ENCODE assay signal across 16 mouse cellular contexts in the genomic region with DNA sequence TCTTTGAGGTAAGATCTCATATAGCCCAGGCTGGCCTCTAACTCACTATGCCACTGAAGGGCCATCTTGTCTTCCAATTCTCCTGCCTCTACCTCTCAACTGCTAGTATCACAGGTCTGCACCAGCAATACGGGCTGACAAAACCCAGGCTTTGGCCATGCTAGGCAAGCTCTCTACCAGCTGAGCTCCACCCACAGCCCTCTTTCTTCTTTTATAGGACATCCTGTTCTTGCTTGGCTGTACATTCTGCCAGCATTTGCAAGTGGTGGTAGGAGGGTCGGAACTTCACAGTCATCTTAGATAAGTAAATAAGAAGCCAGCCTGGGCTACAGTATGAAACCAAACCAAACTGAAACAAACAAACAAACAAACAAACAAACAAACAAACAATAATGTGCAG. TPM values are rescaled to one million over a fixed set of nuclear protein-coding genes. Genes with fewer than 3 reads are reported as not detected.
DNase-seq lines count a peak whose midpoint lies in the region; TF ChIP-seq lines count a peak whose summit lies in the region.
"Had no signal": no experiment of that assay in that cellular context is flagged by ENCODE, and none has a peak within 500 bp of the region (broad histone marks: within the 10 kb centered on the region; RNA-seq: fewer than 3 reads in every experiment).

No protein-coding gene starts in this region.

- TF ChIP-seq CTCF in thymus, adult 2 months (IDR thresholded peaks at IDR 0.05; ENCODE audit: borderline replicate concordance, control insufficient read depth, extremely low read depth, insufficient read depth, low read length, poor library complexity) = no peak
- TF ChIP-seq CTCF in MEL (IDR thresholded peaks at IDR 0.05 in 2 of 3, conservative IDR thresholded peaks at IDR 0.05 in 1 of 3; ENCODE audit: control insufficient read depth in 1 of 3, insufficient read depth in 1 of 3, low read depth in 2 of 3, low read length in 3 of 3, poor library complexity in 1 of 3, severe bottlenecking in 1 of 3) = no peak

- no peak overlapping the region for H3K4me3 ChIP-seq in thymus, adult 2 months (ENCODE audit: control insufficient read depth, insufficient read depth, low read length)
- H3K4me3 ChIP-seq in MEL (ENCODE audit: control insufficient read depth in 1 of 2, insufficient read depth in 1 of 2, low read depth in 2 of 2, low read length in 2 of 2) = no peak overlapping the region
- H3K4me3 ChIP-seq: embryonic facial prominence, embryonic 12.5 days; heart, embryonic 13.5 days; hindbrain, embryonic 15.5 days had no signal

- no peaks in the 10 kb centered on the region for H3K27me3 ChIP-seq in thymus, adult 2 months (ENCODE audit: control insufficient read depth, insufficient read depth, low read length)
- no peaks in the 10 kb centered on the region; a peak in 1 of 4 replicates for H3K27me3 ChIP-seq in MEL (ENCODE audit: control insufficient read depth in 1 of 2, insufficient read depth in 2 of 2, low read length in 2 of 2)
- H3K27me3 ChIP-seq: embryonic facial prominence, embryonic 12.5 days; heart, embryonic 13.5 days; hindbrain, embryonic 15.5 days had no signal

- no peaks in the 10 kb centered on the region for H3K79me2 ChIP-seq in MEL (ENCODE audit: control insufficient read depth, insufficient read depth, low read length, poor library complexity)

- no peaks in the 10 kb centered on the region for H3K36me3 ChIP-seq in thymus, adult 2 months (ENCODE audit: control insufficient read depth, insufficient read depth, low read length)
- peaks cover 0 to 3% of the 10 kb centered on the region in 2 experiments; a peak in 1 of 4 replicates for H3K36me3 ChIP-seq in MEL (ENCODE audit: control insufficient read depth in 1 of 2, insufficient read depth in 2 of 2, low read length in 2 of 2)
- H3K36me3 ChIP-seq: embryonic facial prominence, embryonic 12.5 days; heart, embryonic 13.5 days; hindbrain, embryonic 15.5 days had no signal

- peaks cover 16% of the 10 kb centered on the region for H3K4me1 ChIP-seq in thymus, adult 2 months (replicated peaks; ENCODE audit: control insufficient read depth, insufficient read depth, low read length)
- H3K4me1 ChIP-seq in MEL (ENCODE audit: control insufficient read depth in 1 of 2, insufficient read depth in 2 of 2, low read length in 2 of 2) = peaks cover 3 to 14% of the 10 kb centered on the region in 2 experiments
- H3K4me1 ChIP-seq: embryonic facial prominence, embryonic 12.5 days had no signal

- TF ChIP-seq EP300 in MEL (IDR thresholded peaks at IDR 0.05; ENCODE audit: low read depth in 1 of 2, low read length in 2 of 2) = no peak

- no peak for TF ChIP-seq RAD21 in MEL (IDR thresholded peaks at IDR 0.05; ENCODE audit: low read depth, low read length)

- DNase-seq in thymus, adult 2 months = peak; percentile 21
- no peak for DNase-seq in thymus, adult 18-20 months
- DNase-seq in MEL (ENCODE audit: low read depth, low spot score) = peak; percentile 34
- DNase-seq in thymus, postnatal 0 days (ENCODE audit: low spot score) = peak; percentile 47
- DNase-seq in right cerebral cortex, postnatal 36 days (ENCODE audit: low spot score in 2 of 2) = no peak
- DNase-seq in left cerebral cortex, postnatal 25 days (ENCODE audit: low spot score in 2 of 2) = no peak
- no peak for DNase-seq in kidney, postnatal 4 days
- DNase-seq: adrenal gland, adult 8-10 months; adrenal gland, postnatal 36 days; cerebellum, adult 2 months; cerebellum, postnatal 14 days; gastrocnemius, postnatal 25 days; heart, postnatal 36 days had no signal

- H3K9ac ChIP-seq in MEL (ENCODE audit: control insufficient read depth, low read depth, low read length, poor library complexity, severe bottlenecking) = no peak overlapping the region
- H3K9ac ChIP-seq: embryonic facial prominence, embryonic 12.5 days; heart, embryonic 13.5 days; hindbrain, embryonic 15.5 days had no signal

- intact Hi-C loops in left cerebral cortex, postnatal 25 days (cut with DNase I) = no loop called here

- WGBS in thymus, adult 2 months = 22% methylated on average over 2 of the region's 2 CpGs

- no peak overlapping the region for H3K27ac ChIP-seq in thymus, adult 2 months (ENCODE audit: control insufficient read depth, insufficient read depth, low read length)
- no peak overlapping the region for H3K27ac ChIP-seq in MEL (ENCODE audit: control insufficient read depth, low read depth, low read length)
- H3K27ac ChIP-seq: embryonic facial prominence, embryonic 12.5 days; heart, embryonic 13.5 days; hindbrain, embryonic 15.5 days had no signal

- no peaks in the 10 kb centered on the region for H3K9me3 ChIP-seq in MEL (replicated peaks; ENCODE audit: insufficient read depth, low read length)
- H3K9me3 ChIP-seq: embryonic facial prominence, embryonic 12.5 days; heart, embryonic 13.5 days; hindbrain, embryonic 15.5 days had no signal

- TF ChIP-seq POLR2A in thymus, adult 2 months (IDR thresholded peaks at IDR 0.05; ENCODE audit: control insufficient read depth, extremely low read depth, insufficient read depth, low read length, poor library complexity) = no peak
- no peak for TF ChIP-seq POLR2A in MEL (IDR thresholded peaks at IDR 0.05; ENCODE audit: control insufficient read depth in 1 of 2, insufficient read depth in 1 of 2, low read depth in 1 of 2, low read length in 2 of 2, poor library complexity in 1 of 2)

TF ChIP-seq in MEL, 35 proteins besides CTCF, POLR2A, EP300 and RAD21:
- TF ChIP-seq USF1 (IDR thresholded peaks at IDR 0.05; ENCODE audit: low read depth, low read length) (no peak), MAZ (IDR thresholded peaks at IDR 0.05; ENCODE audit: low read depth, low read length) (no peak), CHD2 (IDR thresholded peaks at IDR 0.05; ENCODE audit: low read length) (no peak), GATA1 (IDR thresholded peaks at IDR 0.05; ENCODE audit: low read depth, low read length) (no peak), TAL1 (IDR thresholded peaks at IDR 0.05; ENCODE audit: low read length) (no peak), MAX (IDR thresholded peaks at IDR 0.05; ENCODE audit: low read length) (no peak), TBP (IDR thresholded peaks at IDR 0.05; ENCODE audit: low read depth, low read length) (no peak), POLR2AphosphoS2 (IDR thresholded peaks at IDR 0.05; ENCODE audit: low read length) (no peak)
TF ChIP-seq in MEL: peak in this region for 0.

RNA-seq across cellular contexts. Expression of a gene that starts 13.5 kb away (rescaled TPM):
- polyA plus RNA-seq in thymus, adult 2 months (2012; rRNA removed) = 84.7 and 91.9 TPM in 2 replicates
- 23.2 and 26.2 TPM in 2 replicates for total RNA-seq in MEL (2012; rRNA removed)
- polyA plus RNA-seq in MEL (2012; ENCODE audit: insufficient read depth in 1 of 2, insufficient read length in 2 of 2, low read depth in 1 of 2, low replicate concordance in 2 of 2, missing spikeins in 1 of 2) = 10 to 100 TPM; 38.9 to 64.4 TPM
- polyA plus RNA-seq in thymus, postnatal 0 days (2015; fragmentation: Nextera tagmentation; extraction: Ambion mirVana) = 8.3 and 9.5 TPM in 2 replicates
- 10 to 100 TPM; 54.9 to 59.1 TPM for total RNA-seq in left cerebral cortex, postnatal 25 days (2021)

RNA-seq across cellular contexts. Expression of a gene that starts 43.3 kb away (rescaled TPM):
- polyA plus RNA-seq in thymus, adult 2 months (2012; rRNA removed) = 81.7 and 82.8 TPM in 2 replicates
- total RNA-seq in MEL (2012; rRNA removed) = 75.3 and 93.2 TPM in 2 replicates
- polyA plus RNA-seq in MEL (2012; ENCODE audit: insufficient read depth in 1 of 2, insufficient read length in 2 of 2, low read depth in 1 of 2, low replicate concordance in 2 of 2, missing spikeins in 1 of 2) = 100 to 1,000 TPM in 1 of 2 experiments, not detected in 1; 261 TPM
- polyA plus RNA-seq in thymus, postnatal 0 days (2015; fragmentation: Nextera tagmentation; extraction: Ambion mirVana) = 143 and 144 TPM in 2 replicates
- total RNA-seq in left cerebral cortex, postnatal 25 days (2021) = 100 to 1,000 TPM; 204 TPM

Comparison
In these comparisons a context has a peak if more than half of its experiments do, and no peak if none do; other contexts are left out.
1. DNase-seq: peak in thymus, adult 2 months (single experiment), MEL (single experiment) and thymus, postnatal 0 days (single experiment); none in thymus, adult 18-20 months (0 of 2), right cerebral cortex, postnatal 36 days (0 of 2), left cerebral cortex, postnatal 25 days (0 of 2) and kidney, postnatal 4 days (0 of 2).